Mouse (Mus musculus) hindbrain, embryonic 13.5 days (tissue): ENCODE measurements around the gene Shank3. TPM values are rescaled to one million over a fixed set of nuclear protein-coding genes. Genes with fewer than 3 reads are reported as not detected.

Experiments
- ATAC-seq: fragments of 200-750 bp; cut with Nextera tagmentation; 2 replicates; pipeline ENCODE4 v1.8.0; 2017; ENCODE audit warnings: moderate TSS enrichment; ENCODE audit not compliant: low FRiP score
- H3K27ac ChIP-seq: fragments of 300-500 bp; sonication (generic); 2 replicates; pipeline ENCODE4 v1.5.1; 2015; ENCODE audit warnings: inconsistent platforms, mild to moderate bottlenecking, moderate library complexity
- H3K27me3 ChIP-seq: fragments of 300-500 bp; sonication (generic); 2 replicates; pipeline ENCODE4 v1.6.1; 2015; ENCODE audit warnings: mild to moderate bottlenecking, inconsistent platforms
- H3K36me3 ChIP-seq: fragments of 300-500 bp; sonication (generic); 2 replicates; pipeline ENCODE4 v1.6.1; 2015; ENCODE audit warnings: mild to moderate bottlenecking, inconsistent platforms
- H3K4me1 ChIP-seq: fragments of 300-500 bp; sonication (generic); replicated peaks from 2 replicates; pipeline ENCODE4 v1.6.1; 2015; ENCODE audit warnings: inconsistent platforms
- H3K4me2 ChIP-seq: fragments of 300-500 bp; sonication (generic); 2 replicates; pipeline ENCODE4 v1.6.1; 2015; ENCODE audit warnings: inconsistent platforms, mild to moderate bottlenecking, moderate library complexity
- H3K4me3 ChIP-seq: fragments of 300-500 bp; sonication (generic); 2 replicates; pipeline ENCODE4 v1.5.1; 2015; ENCODE audit warnings: mild to moderate bottlenecking, inconsistent platforms
- H3K9ac ChIP-seq: fragments of 300-500 bp; sonication (generic); 2 replicates; pipeline ENCODE4 v1.6.1; 2015; ENCODE audit warnings: mild to moderate bottlenecking, inconsistent platforms
- H3K9me3 ChIP-seq: fragments of 300-500 bp; sonication (generic); 2 replicates; pipeline ENCODE4 v1.6.1; 2016; ENCODE audit warnings: inconsistent platforms
- WGBS: fragments of 180-500 bp; shearing (Covaris S2); methylation state at CpG from one replicate; pipeline ENCODE4 v1.1.7; 2015; 5-methylcytosine and 5-hydroxymethylcytosine counted together
- polyA plus RNA-seq: library from polyadenylated mRNA; unstranded; fragments of >200 nt; fragmentation: Nextera tagmentation; extraction: Ambion mirVana; gene quantifications from 2 replicates; pipeline ENCODE4 v1.2.1, GENCODE M21; 2015

Gene Shank3
- 11.0 and 12.1 TPM in 2 replicates for polyA plus RNA-seq

GRCm38 (mm10) chr15:89498961-89499688 is at the start of gene Shank3:
Gene Shank3, plus strand, starts transcription at chr15:89499623.
- Histone ChIP-seq H3K4me2 (peak within 1 kb of the TSS; percentile 88), H3K27ac (peak within 1 kb of the TSS; percentile 86), H3K36me3 (peaks cover 15% of the 10 kb centered on the region), H3K4me3 (peak within 1 kb of the TSS; percentile 74), H3K9me3 (no peaks in the 10 kb centered on the region), H3K27me3 (peaks cover 28% of the 10 kb centered on the region), H3K4me1 (peaks cover 42% of the 10 kb centered on the region), H3K9ac (peak within 1 kb of the TSS; percentile 89)
- WGBS: under 1% methylated on average over 44 of the region's 72 CpGs
- peak; percentile 52 for ATAC-seq

GRCm38 (mm10) chr15:89452906-89453864 is 46.2 kb upstream of the Shank3 start:
- Histone ChIP-seq H3K9ac (peak overlapping the region; percentile 88), H3K4me3 (peak overlapping the region; percentile 72), H3K4me1 (peaks cover 43% of the 10 kb centered on the region), H3K27ac (peak overlapping the region; percentile 90), H3K27me3 (peaks cover 11% of the 10 kb centered on the region; the same call in 1 of the 2 replicates), H3K4me2 (peak overlapping the region; percentile 87), H3K36me3 (peaks cover 20% of the 10 kb centered on the region), H3K9me3 (no peaks in the 10 kb centered on the region)
- WGBS: 4% methylated on average over 24 of the region's 24 CpGs
- peak; percentile 84 for ATAC-seq

- under 1% methylated on average over 53 of the region's 53 CpGs for WGBS
- H3K27ac ChIP-seq: peak within 1 kb of the TSS; percentile 90
- H3K27me3 ChIP-seq: peaks cover 11% of the 10 kb centered on the region; the same call in 1 of the 2 replicates
- peaks cover 28% of the 10 kb centered on the region for H3K36me3 ChIP-seq
- ATAC-seq: peak; percentile 85
- H3K9me3 ChIP-seq: no peaks in the 10 kb centered on the region
- peak within 1 kb of the TSS; percentile 87 for H3K4me2 ChIP-seq
- H3K4me3 ChIP-seq: peak within 1 kb of the TSS; percentile 72
- H3K4me1 ChIP-seq: peaks cover 43% of the 10 kb centered on the region
- peak within 1 kb of the TSS; percentile 88 for H3K9ac ChIP-seq
Measured at GRCm38 (mm10) chr15:89453865-89454478, 45.5 kb upstream of the Shank3 start, which contains the start of gene Mapk8ip2. Gene Mapk8ip2, plus strand, starts transcription at chr15:89453913.

GRCm38 (mm10) chr15:89454857-89455256 is 44.6 kb upstream of the Shank3 start:
- H3K27ac ChIP-seq: peak overlapping the region; percentile 90
- H3K4me1 ChIP-seq: peaks cover 43% of the 10 kb centered on the region
- no peak for ATAC-seq
- H3K36me3 ChIP-seq: peaks cover 36% of the 10 kb centered on the region
- H3K4me2 ChIP-seq: peak overlapping the region; percentile 87
- H3K4me3 ChIP-seq: peak overlapping the region; percentile 72
- no peaks in the 10 kb centered on the region for H3K9me3 ChIP-seq
- peaks cover 11% of the 10 kb centered on the region; the same call in 1 of the 2 replicates for H3K27me3 ChIP-seq
- peak overlapping the region; percentile 88 for H3K9ac ChIP-seq
- WGBS: 16% methylated on average over 4 of the region's 6 CpGs

GRCm38 (mm10) chr15:89455642-89456041 is 43.8 kb upstream of the Shank3 start:
- peaks cover 11% of the 10 kb centered on the region; the same call in 1 of the 2 replicates for H3K27me3 ChIP-seq
- peaks cover 43% of the 10 kb centered on the region for H3K36me3 ChIP-seq
- peak overlapping the region; percentile 72 for H3K4me3 ChIP-seq
- no peak for ATAC-seq
- H3K9me3 ChIP-seq: no peaks in the 10 kb centered on the region
- 74% methylated on average over 6 of the region's 6 CpGs for WGBS
- H3K27ac ChIP-seq: no peak overlapping the region
- peak overlapping the region; percentile 88 for H3K9ac ChIP-seq
- H3K4me1 ChIP-seq: peaks cover 43% of the 10 kb centered on the region
- peak overlapping the region; percentile 87 for H3K4me2 ChIP-seq

GRCm38 (mm10) chr15:89458942-89459341 is 40.5 kb upstream of the Shank3 start:
- Histone ChIP-seq H3K27ac (no peak overlapping the region), H3K4me2 (no peak overlapping the region), H3K4me3 (no peak overlapping the region), H3K9ac (no peak overlapping the region), H3K36me3 (peaks cover 76% of the 10 kb centered on the region), H3K4me1 (peaks cover 36% of the 10 kb centered on the region), H3K9me3 (no peaks in the 10 kb centered on the region), H3K27me3 (no peaks in the 10 kb centered on the region)
- 94% methylated on average over 15 of the region's 15 CpGs for WGBS
- ATAC-seq: no peak

GRCm38 (mm10) chr15:89459821-89460220 is 39.6 kb upstream of the Shank3 start:
- Histone ChIP-seq H3K27me3 (no peaks in the 10 kb centered on the region), H3K9me3 (no peaks in the 10 kb centered on the region), H3K4me3 (no peak overlapping the region), H3K4me1 (peaks cover 37% of the 10 kb centered on the region), H3K4me2 (no peak overlapping the region), H3K27ac (no peak overlapping the region), H3K9ac (no peak overlapping the region), H3K36me3 (peaks cover 82% of the 10 kb centered on the region)
- 93% methylated on average over 7 of the region's 7 CpGs for WGBS
- no peak for ATAC-seq

GRCm38 (mm10) chr15:89460298-89460697 is 39.1 kb upstream of the Shank3 start:
- 77% methylated on average over 10 of the region's 10 CpGs for WGBS

GRCm38 (mm10) chr15:89461321-89461720 is 38.1 kb upstream of the Shank3 start:
- Histone ChIP-seq H3K4me3 (no peak overlapping the region), H3K9me3 (no peaks in the 10 kb centered on the region), H3K4me1 (peaks cover 29% of the 10 kb centered on the region), H3K27me3 (no peaks in the 10 kb centered on the region), H3K36me3 (peaks cover 81% of the 10 kb centered on the region), H3K9ac (no peak overlapping the region), H3K4me2 (no peak overlapping the region), H3K27ac (no peak overlapping the region)
- no peak for ATAC-seq
- 88% methylated on average over 15 of the region's 15 CpGs for WGBS

More at GRCm38 (mm10) chr15:89460298-89460697, 39.1 kb upstream of the Shank3 start:
- Histone ChIP-seq H3K4me1 (peaks cover 37% of the 10 kb centered on the region), H3K9me3 (no peaks in the 10 kb centered on the region), H3K27ac (no peak overlapping the region), H3K4me2 (no peak overlapping the region), H3K4me3 (no peak overlapping the region), H3K9ac (no peak overlapping the region), H3K36me3 (peaks cover 82% of the 10 kb centered on the region), H3K27me3 (no peaks in the 10 kb centered on the region)
- no peak for ATAC-seq

GRCm38 (mm10) chr15:89462176-89462575 is 37.2 kb upstream of the Shank3 start:
- H3K27me3 ChIP-seq: no peaks in the 10 kb centered on the region
- H3K36me3 ChIP-seq: peaks cover 72% of the 10 kb centered on the region
- no peak overlapping the region for H3K9ac ChIP-seq
- H3K27ac ChIP-seq: no peak overlapping the region
- H3K4me2 ChIP-seq: no peak overlapping the region
- H3K4me3 ChIP-seq: no peak overlapping the region
- H3K9me3 ChIP-seq: no peaks in the 10 kb centered on the region
- no peak for ATAC-seq
- peaks cover 20% of the 10 kb centered on the region for H3K4me1 ChIP-seq
- 86% methylated on average over 7 of the region's 7 CpGs for WGBS

GRCm38 (mm10) chr15:89463334-89464235 is 35.8 kb upstream of the Shank3 start:
- peaks cover 58% of the 10 kb centered on the region for H3K36me3 ChIP-seq
- peaks cover 13% of the 10 kb centered on the region for H3K4me1 ChIP-seq
- H3K4me3 ChIP-seq: no peak overlapping the region
- H3K27me3 ChIP-seq: no peaks in the 10 kb centered on the region
- H3K9me3 ChIP-seq: no peaks in the 10 kb centered on the region
- no peak overlapping the region for H3K27ac ChIP-seq
- H3K4me2 ChIP-seq: no peak overlapping the region
- no peak for ATAC-seq
- 75% methylated on average over 5 of the region's 5 CpGs for WGBS
- no peak overlapping the region for H3K9ac ChIP-seq
